Mouse (Mus musculus) left cerebral cortex, adult 2 months (tissue): ENCODE measurements around the gene Fam234b. TPM values are rescaled to one million over a fixed set of nuclear protein-coding genes. Genes with fewer than 3 reads are reported as not detected.

Source experiments
- DNase-seq, 2 experiments: peaks; one replicate each; pipeline ENCODE4 v3.0.0; 2021 to 2022; ENCODE audit warnings: low spot score in 2 of 2, mixed read lengths in 1 of 2; ENCODE audit errors: extremely low spot score in 1 of 2
- H3K27ac ChIP-seq: fragments of 200-600 bp; 2 replicates; pipeline ENCODE4 v1.8.1; 2022
- H3K4me3 ChIP-seq: fragments of 200-600 bp; 2 replicates; pipeline ENCODE4 v1.8.1; 2022
- CTCF ChIP-seq: fragments of 200-600 bp; IDR thresholded peaks from 2 replicates; pipeline ENCODE4 v1.8.1; 2022; ENCODE audit warnings: antibody characterized with exemption, mild to moderate bottlenecking, moderate library complexity
- intact Hi-C: fragments of 180-260 bp; cut with DNase I; formaldehyde crosslinking; loops from one replicate; pipeline ENCODE4 v1.15.1; 2025
- total RNA-seq, 2 experiments: library from RNA; stranded (reverse); gene quantifications; 2 replicates each; pipeline ENCODE4 v1.2.3; 2021

Gene Fam234b
- total RNA-seq, 2 experiments from 2014 or later: 167 to 178 TPM

DNA sequence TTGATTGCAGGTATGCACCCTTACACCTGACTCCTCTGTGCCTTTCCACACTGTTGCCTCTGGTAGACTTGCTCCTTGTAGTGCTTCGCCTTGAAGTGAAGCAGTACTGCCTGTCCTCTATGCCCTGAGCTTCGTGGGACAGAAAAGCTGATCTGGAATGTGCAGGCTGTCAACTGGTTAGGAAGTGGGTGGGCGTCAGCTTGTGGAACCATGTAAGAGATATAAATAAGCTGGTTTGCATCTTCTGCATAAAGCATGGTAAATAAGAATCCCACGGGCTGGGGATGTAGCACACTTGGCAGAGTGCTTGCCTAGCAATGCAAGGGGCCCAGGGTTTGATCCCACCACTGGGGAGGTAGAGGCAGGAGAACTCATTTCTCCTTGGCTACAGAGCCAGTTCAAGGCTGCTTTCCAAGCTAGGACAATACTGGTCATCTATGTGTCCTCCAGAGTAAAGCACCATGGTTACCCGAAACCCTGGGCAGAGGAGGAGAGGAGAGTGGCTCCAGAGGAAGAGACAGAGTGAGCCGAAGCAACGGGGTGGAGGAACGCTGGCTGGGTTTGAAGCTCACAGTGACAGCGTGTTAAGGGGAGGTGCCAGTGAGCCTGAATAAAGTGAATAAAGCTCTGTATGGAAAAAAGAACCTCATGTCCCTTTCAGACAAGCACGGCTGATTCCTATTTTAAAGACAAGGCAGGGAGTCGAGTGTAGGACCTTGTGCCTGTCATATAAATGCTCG is 34.8 kb downstream of the Fam234b start:
- peak in 1 of 2 experiments; percentile 40 for DNase-seq
- Histone ChIP-seq H3K4me3 (no peak overlapping the region), H3K27ac (peak overlapping the region; percentile 64)
- TF ChIP-seq CTCF: no peak
- intact Hi-C loops: loop anchor here (1.0 to 5.0 kb wide), 4 partner anchors 9 to 140 kb away; no protein-coding TSS in a partner anchor

DNA sequence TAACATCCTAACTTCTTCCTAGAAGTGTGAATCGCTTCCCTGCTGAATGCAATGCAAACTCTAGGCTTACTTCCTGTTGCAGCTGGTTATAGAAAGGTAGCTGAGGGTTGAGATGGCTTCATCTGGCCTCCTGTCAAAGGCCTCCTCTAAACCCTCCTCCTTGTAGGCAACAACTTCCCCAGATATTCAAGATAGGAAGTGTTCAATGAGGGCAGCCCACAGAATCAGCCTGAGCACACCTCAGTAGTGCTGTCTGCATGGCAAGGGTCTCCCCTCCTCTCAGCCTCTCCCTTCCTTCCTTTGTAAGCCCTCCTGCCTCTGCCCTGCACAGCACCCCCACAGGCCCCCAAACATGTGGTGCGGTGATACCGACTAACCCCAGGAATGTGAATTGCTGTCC is 38.0 kb downstream of the Fam234b start:
- intact Hi-C loops: no loop called here
- no peak for DNase-seq
- no peak for TF ChIP-seq CTCF
- Histone ChIP-seq H3K27ac (no peak overlapping the region), H3K4me3 (no peak overlapping the region)

DNA sequence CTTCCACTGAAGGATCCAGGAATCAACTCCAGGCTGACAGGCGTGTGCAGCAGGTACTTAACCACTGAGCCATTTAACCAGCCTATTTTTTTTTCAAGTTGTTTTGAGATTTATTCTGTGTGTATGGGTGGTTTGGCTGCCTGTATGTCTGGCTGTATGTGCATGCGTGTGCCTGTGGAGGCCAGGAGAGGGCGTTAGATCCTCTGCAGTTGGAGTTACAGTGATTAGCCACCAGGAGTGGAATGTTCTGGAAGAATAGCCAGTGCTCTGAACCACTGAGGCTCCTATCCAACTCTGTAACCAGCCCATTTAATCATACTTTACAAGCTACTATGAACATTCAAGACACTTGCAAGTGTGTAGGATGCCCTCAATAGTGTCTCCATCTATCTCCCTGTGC is 38.8 kb downstream of the Fam234b start:
- intact Hi-C loops: no loop called here
- DNase-seq: no peak

DNA sequence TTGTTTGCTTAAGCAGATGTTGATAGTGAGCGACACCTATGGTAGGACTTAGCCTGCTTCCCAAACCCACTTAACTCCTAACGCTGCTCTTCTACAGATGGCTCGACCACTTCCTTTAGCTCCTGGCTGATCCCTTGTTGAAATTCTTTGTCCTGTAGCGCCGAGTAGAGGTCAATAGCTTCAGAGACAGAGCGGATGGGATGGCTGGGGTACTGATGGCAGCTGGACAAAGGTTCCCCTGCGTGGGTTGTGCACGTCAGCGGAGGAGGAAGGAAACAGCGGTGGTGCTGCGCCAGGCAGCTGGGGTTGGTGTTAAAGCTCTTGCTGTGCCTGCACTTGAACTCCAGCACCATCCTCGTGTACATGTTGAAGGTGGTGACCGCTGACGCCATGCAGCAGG is 39.5 kb downstream of the Fam234b start:
- DNase-seq: no peak
- Histone ChIP-seq H3K4me3 (no peak overlapping the region), H3K27ac (no peak overlapping the region)
- no peak for TF ChIP-seq CTCF
- intact Hi-C loops: no loop called here

More for the DNA sequence above, 38.8 kb downstream of the Fam234b start:
- Histone ChIP-seq H3K27ac (no peak overlapping the region), H3K4me3 (no peak overlapping the region)
- TF ChIP-seq CTCF: peak; percentile 10; the same call in 1 of the 2 replicates

DNA sequence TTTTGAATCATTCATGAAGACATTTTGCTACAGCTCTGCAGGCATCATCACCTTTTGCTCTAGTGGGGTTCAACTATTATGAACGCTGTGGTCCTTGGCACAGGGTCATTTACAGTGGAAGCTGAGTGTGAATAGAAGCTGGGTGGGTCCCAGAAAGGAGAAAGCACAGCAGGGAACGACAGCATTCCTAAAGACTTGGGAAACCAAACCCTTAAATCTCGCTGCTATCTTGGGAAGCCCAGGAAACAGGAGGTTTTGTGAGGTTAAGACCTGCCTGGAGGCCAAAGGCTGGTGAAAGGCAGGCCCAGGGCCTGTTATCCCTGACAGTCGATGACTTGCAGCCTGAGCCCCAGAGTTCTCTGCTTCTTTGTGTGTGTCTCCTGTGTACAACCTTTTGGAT is 40.4 kb downstream of the Fam234b start:
- intact Hi-C loops: no loop called here
- DNase-seq: no peak
- TF ChIP-seq CTCF: no peak

DNA sequence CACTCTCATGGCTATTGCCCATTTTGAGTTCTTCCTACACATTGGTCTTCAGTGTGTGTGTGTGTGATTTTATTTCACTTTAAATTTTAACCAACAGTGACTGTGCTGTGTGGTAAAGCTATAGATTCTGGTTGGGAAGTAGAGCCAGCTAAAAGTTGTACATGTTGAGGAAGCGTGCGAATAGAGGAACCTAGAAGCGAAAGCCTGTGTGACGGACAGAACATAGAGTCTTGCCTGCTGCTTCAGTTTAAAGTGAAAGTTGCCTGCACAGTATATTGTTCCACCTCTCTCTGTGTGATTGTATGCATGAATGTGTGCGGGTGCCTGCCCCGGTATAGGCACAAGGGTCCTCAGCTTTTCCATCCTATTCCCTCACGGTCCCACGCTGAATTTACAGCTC is 42.6 kb downstream of the Fam234b start:
- DNase-seq: no peak
- Histone ChIP-seq H3K27ac (no peak overlapping the region), H3K4me3 (no peak overlapping the region)
- TF ChIP-seq CTCF: no peak
- intact Hi-C loops: no loop called here

More for the DNA sequence above, 40.4 kb downstream of the Fam234b start:
- Histone ChIP-seq H3K4me3 (no peak overlapping the region), H3K27ac (no peak overlapping the region)

DNA sequence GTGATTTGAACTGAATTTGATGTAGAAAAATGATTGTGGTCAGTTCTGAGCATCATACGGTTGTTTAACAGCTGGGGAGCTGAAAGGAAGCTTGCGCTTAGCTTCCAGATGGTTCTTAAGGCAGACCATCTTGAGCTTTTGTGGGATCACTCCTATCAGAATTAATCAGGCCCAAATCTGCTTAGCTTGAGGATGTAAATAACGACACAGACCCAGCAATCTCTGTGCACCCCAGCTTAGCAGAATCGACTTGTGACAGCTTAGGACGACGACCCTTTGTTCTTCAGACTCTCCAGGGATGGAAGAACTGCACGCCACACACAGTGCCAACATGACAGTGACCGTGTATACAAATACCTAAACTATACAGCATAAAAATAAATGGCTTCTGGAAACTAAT is 47.8 kb downstream of the Fam234b start:
- no peak for TF ChIP-seq CTCF
- Histone ChIP-seq H3K4me3 (no peak overlapping the region), H3K27ac (no peak overlapping the region)
- intact Hi-C loops: loop anchor here (5.0 kb wide), 1 partner anchor 158 kb away; no protein-coding TSS in a partner anchor
- DNase-seq: no peak

DNA sequence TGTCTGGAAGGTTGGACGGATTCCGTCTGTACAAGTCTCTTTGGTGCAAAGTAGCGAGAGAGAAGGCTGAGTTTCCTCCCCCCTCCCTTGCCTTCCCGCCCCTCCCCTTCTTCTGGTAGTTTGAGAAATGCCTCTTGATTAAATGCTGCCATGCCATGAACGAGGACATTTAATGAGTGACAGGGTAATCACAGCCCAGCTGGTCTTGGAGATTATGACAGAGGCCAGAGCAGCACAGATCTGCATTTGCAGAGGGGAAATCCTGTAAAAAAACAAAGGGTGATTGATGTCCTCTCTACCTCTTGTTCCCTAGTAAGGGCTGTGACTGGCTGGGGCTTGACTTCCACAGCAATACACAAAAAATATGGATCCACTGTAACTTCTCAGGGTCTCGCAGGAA is 50.1 kb downstream of the Fam234b start:
- Histone ChIP-seq H3K27ac (no peak overlapping the region), H3K4me3 (no peak overlapping the region)
- DNase-seq: no peak
- intact Hi-C loops: loop anchor here (2.0 to 5.0 kb wide), 2 partner anchors 129 to 161 kb away; no protein-coding TSS in a partner anchor
- TF ChIP-seq CTCF: no peak

DNA sequence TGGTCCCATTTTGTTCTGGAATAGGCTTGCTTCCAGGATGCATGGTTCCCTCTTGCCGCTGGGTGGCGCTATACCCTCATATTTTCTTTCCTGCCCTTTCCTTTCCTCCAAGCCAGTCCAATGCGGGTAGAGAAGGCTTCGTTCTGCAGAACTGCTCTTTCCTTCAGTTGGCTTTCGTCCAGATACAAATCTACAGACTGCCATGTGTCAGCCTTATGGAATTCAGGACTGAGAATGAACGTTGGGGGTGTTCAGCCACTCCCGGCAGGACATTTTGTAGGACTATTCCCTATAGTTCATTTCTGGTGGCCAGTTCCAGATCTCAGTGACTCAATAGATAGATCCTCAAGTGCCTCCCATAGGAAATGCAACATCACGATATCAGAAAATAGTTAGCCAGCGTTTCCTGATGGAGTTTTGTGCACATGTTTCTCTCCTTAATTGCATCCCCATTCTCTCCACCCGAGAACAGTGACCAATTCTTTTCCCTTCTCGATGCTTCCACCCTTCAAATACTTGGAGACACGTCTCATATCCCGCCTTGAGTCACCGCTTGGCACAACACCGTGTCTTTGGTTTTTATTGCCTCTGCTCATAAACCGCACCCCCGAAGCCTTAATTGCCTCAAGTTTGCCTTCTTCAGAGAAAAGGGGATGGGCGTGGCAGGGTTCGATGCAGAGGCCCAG is 52.2 kb downstream of the Fam234b start:
- intact Hi-C loops: loop anchor here (1.0 to 5.0 kb wide), 4 partner anchors 119 to 163 kb away; no protein-coding TSS in a partner anchor
- Histone ChIP-seq H3K27ac (no peak overlapping the region), H3K4me3 (no peak overlapping the region)
- TF ChIP-seq CTCF: peak; percentile 94
- peak; percentile 60 to 75 for DNase-seq

DNA sequence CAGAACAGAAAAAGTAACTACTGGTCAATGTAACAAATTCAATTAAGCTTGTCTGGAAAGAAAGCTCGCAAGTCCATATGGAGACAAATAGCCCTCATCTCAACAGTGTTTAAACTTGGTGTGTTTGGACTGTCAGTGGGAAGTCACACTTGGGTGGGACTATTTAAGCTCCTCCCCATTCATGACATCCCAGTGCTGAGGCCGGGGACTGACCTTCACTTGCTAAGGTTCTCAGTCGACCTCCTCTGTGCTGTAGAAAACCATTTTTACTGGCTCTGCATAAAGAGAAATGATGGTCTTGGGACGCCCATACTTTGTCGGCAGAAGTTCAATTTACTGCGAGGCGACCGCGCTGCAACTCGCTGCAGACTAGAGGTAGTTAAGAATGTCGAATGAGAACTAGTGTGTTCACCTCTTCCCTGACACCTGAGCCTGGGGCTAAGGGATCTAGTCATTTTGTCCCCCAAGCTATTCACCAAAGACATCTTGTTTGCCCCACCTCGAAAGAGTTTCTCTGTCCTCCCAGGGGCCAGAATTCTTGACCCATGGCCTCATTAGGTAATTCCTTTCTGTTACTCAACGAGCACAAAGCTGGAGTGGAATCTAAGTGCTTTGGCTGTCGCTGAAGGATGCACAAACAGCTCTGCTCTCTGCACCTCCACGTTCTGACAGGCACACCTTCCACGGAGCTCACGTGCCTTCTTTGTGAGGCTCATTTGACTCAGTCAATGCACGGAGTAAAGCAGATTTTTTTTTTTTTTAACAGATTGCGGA is 53.3 kb downstream of the Fam234b start:
- intact Hi-C loops: no loop called here
- DNase-seq: no peak
- TF ChIP-seq CTCF: no peak
- no peak overlapping the region for H3K4me3 ChIP-seq
- H3K27ac ChIP-seq: no peak overlapping the region

DNA sequence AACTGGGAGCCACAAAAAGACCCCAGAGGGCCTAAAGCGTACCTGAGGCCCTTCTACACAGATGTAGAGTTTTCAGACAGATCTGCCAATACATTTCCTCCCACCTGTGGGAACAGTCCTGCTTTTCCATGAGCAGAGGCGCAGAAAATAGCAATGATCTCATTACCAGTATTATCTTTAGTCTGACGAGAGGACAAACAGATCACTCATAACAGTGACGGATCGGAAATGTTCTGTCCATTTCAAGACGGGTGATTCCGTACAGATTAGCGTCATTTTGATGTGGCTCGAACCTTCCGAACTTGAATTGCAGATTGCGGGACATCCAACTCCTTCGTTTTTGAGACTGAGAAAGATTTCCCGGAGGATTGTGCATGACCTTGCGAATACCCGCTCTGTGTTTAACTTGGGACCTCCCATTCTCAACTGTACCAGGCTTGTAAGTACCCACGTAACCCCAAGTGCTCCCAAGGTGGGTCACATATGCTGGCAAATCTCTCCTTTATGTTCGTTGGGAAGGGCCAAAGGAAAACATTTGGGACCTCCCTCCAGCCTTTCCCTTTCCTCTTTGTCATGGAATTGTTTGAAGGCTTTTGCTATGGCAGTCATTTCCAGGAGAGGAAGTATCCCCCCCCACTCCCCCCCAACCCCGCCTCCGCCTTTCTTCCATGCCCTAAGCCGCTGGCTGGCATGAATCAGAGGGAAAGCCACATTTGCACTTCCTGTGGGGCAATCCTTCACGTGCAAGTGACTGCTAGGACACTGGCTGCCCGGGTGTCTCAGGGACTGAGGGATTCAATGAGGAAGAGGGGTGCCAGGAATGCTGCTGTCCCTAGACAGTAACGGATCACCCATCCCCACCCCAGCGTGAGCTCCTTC is 54.3 kb downstream of the Fam234b start:
- intact Hi-C loops: no loop called here
- TF ChIP-seq CTCF: no peak
- DNase-seq: no peak
- H3K4me3 ChIP-seq: no peak overlapping the region
- no peak overlapping the region for H3K27ac ChIP-seq
